Mouse (Mus musculus): ENCODE results near the gene Pccb. TPM values are rescaled to one million over a fixed set of nuclear protein-coding genes. Genes with fewer than 3 reads are reported as not detected.

The Pccb gene
- polyA plus RNA-seq, 1 experiment from 2014 or later: 19.1 TPM

DNA sequence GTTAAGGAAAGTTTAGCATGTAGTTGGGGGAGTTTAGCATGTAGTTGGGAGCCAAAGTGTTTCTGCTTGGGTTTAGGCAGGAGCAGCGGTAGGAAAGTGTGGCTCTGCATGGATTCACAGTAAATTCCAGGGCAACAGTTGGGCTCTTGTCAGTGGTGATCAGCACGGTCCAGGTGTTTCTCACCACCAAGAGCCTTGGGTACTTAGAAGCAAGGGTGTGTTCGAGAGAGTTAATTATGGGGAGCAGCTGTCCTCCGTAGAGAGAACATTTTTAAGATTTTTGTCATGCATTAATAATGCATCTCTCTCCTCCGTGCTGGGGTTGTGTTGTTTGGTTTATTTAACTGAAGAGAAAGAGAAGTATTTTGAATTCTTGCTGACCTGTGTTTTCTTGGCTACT lies 3.9 kb upstream of the Pccb start:
- H3K27me3 ChIP-seq: no peaks in the 10 kb centered on the region
- H3K9ac ChIP-seq (replicated peaks): no peak overlapping the region
- ATAC-seq (ENCODE audit: low FRiP score, low read depth): no peak
- no peak overlapping the region for H3K27ac ChIP-seq (replicated peaks)
- H3K4me3 ChIP-seq: no peak overlapping the region
- peaks cover 7% of the 10 kb centered on the region; the same call in 1 of the 2 replicates for H3K4me1 ChIP-seq
- no peak overlapping the region for H3K4me2 ChIP-seq (replicated peaks)
- 84% methylated on average over 5 of the region's 5 CpGs for WGBS
- H3K9me3 ChIP-seq: no peaks in the 10 kb centered on the region
- no peaks in the 10 kb centered on the region for H3K36me3 ChIP-seq

DNA sequence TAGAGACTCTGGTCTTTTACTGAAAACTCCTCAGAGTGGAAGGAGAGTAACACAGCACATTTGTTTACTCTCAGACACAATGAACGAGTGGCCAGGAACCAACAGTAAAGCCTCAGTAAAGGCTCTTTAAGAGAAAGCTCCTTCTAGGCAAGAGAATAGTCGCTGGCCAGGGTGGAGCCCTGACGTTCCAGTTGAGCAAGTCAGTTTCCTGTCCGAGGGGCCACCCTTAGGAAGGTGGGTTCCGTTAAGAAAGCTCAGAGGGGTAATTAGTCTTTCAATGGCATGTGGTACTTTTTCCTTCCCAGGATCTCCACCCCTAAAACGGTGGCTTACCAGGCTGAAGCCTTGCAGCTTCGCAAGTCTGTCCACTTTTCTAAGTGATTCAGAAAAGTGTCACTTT lies 2.7 kb upstream of the Pccb start:
- H3K27me3 ChIP-seq: no peaks in the 10 kb centered on the region
- no peak overlapping the region for H3K9ac ChIP-seq (replicated peaks)
- ATAC-seq (ENCODE audit: low FRiP score, low read depth): no peak
- H3K36me3 ChIP-seq: no peaks in the 10 kb centered on the region
- peaks cover 9% of the 10 kb centered on the region; the same call in 1 of the 2 replicates for H3K4me1 ChIP-seq
- H3K9me3 ChIP-seq: no peaks in the 10 kb centered on the region
- H3K27ac ChIP-seq (replicated peaks): no peak overlapping the region
- WGBS: 52% methylated on average over 7 of the region's 7 CpGs
- no peak overlapping the region for H3K4me3 ChIP-seq
- no peak overlapping the region for H3K4me2 ChIP-seq (replicated peaks)

DNA sequence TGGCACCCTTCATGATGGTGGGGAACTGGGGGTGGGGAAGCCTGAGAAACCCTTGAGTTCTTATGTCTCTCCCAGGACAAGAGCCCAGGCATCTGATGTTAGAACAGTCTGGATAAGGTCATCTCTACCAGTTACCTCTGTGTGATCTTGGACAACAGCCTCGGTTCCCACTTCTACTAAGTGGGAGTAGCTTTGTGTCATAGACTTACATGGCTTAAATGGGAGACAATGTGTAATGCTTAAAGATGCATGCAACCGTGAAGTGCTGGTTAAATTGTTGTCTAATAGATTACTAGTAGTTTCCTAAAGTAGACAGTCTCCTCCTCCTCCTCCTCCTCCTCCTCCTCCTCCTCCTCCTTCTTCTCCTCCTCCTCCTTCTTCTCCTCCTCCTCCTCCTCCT lies 2.2 kb upstream of the Pccb start:
- H3K9ac ChIP-seq (replicated peaks): no peak overlapping the region
- ATAC-seq (ENCODE audit: low FRiP score, low read depth): no peak
- WGBS: 87% methylated on average over 2 of the region's 2 CpGs
- peaks cover 9% of the 10 kb centered on the region; the same call in 1 of the 2 replicates for H3K4me1 ChIP-seq
- no peak overlapping the region for H3K4me3 ChIP-seq
- H3K27ac ChIP-seq (replicated peaks): no peak overlapping the region
- H3K27me3 ChIP-seq: no peaks in the 10 kb centered on the region
- no peaks in the 10 kb centered on the region for H3K9me3 ChIP-seq
- H3K4me2 ChIP-seq (replicated peaks): no peak overlapping the region
- no peaks in the 10 kb centered on the region for H3K36me3 ChIP-seq

DNA sequence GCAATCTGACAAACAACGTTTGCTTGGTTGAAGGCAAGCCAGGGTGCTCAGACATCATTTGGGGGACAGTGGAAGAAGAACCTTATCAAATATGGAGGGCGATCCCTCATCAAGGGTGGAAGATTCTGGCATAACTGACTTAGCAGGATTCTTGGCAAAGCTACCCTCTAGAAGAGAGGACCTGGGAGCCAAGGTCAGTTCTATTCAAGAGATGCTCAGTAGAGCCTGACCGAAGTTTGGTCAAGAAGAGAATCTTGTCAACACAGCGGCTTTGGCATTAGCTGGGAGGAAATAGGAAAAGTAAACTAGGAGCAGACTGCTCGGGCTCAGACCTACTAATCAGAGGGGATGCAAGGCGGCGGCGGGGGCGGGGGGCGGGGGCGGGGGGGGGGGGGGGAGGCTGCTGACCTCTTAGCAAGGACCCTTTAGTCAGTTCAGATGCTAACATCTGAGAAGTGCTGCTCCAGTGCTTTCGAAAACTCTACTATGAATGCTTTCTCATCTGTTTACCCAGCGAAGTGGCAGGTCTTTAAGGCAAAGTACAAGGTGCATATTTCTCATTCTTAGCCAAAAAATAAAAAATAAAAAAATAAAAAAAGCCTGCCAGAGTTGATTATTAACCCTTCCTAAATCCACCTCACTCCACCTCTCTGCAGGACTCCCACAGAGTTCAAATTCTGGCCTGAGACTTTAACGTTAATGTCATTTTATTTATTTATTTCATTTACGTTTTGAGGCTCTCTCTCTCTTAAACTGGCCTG lies 1.3 kb upstream of the Pccb start:
- no peak overlapping the region for H3K4me3 ChIP-seq
- H3K27ac ChIP-seq (replicated peaks): no peak overlapping the region
- H3K9ac ChIP-seq (replicated peaks): no peak overlapping the region
- 85% methylated on average over 12 of the region's 15 CpGs for WGBS
- no peak overlapping the region for H3K4me2 ChIP-seq (replicated peaks)
- ATAC-seq (ENCODE audit: low FRiP score, low read depth): no peak
- peaks cover 9% of the 10 kb centered on the region; the same call in 1 of the 2 replicates for H3K4me1 ChIP-seq
- no peaks in the 10 kb centered on the region for H3K36me3 ChIP-seq
- H3K27me3 ChIP-seq: no peaks in the 10 kb centered on the region
- H3K9me3 ChIP-seq: no peaks in the 10 kb centered on the region

DNA sequence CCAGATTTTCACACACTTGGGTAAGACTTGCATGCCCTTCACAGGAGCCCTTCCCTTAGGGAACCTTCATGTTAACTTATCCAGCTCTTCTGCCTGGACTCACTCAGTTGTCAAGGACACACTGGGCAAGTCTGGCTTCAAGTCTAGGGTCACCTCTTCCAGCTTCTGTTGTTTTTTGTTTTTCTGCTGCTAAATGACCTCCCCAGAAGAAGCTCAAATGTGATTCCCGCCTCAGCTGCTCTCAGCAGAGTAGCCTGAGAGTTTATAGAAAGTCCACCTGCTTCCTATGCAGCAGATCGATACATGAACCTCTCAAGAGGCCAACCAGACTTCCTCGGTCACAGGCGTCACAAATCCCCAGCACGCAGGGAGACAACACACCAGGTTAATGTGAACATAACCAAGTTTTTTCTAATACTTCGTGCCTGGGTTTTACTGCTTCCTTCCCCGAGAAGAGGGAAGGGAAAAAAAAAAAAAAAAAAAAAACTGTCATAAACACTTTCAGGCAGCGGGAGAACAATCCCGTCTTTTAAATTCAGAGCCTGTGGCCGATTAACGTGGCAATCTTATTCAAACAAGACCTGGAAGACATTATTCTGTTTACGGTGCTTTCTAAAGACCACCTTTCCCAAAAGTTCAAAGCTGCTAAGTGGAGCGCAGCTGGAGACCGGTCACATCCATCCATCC lies 794 bp downstream of the Pccb start:
- WGBS: 9% methylated on average over 14 of the region's 14 CpGs
- no peaks in the 10 kb centered on the region for H3K27me3 ChIP-seq
- peak overlapping the region; percentile 57 for H3K4me2 ChIP-seq (replicated peaks)
- peak overlapping the region; percentile 67 for H3K4me3 ChIP-seq
- ATAC-seq (ENCODE audit: low FRiP score, low read depth): no peak
- H3K9ac ChIP-seq (replicated peaks): peak overlapping the region; percentile 69
- peak overlapping the region; percentile 96 for H3K27ac ChIP-seq (replicated peaks)
- no peaks in the 10 kb centered on the region for H3K9me3 ChIP-seq
- peaks cover 5% of the 10 kb centered on the region; the same call in 1 of the 2 replicates for H3K36me3 ChIP-seq
- H3K4me1 ChIP-seq: peaks cover 9% of the 10 kb centered on the region; the same call in 1 of the 2 replicates

DNA sequence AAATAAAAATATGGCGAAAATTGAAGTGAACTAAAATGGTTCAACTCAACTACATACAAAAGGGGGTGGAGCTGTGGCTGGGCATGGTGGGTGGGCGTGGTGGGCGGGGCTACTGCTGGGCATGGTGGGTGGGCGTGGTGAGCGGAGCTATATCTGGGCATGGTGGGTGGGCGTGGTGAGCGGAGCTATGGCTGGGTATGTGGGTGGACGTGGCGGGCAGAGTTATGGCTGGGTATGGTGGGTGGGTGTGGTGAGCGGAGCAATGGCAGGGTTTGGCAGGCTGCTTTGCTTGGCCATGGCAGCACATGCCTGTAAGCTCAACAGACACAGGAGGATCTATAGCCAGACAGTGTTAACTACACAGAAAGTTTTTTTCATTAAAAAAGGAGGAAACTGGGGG lies 15.9 kb downstream of the Pccb start:
- Histone ChIP-seq H3K9me3 (0 out of 2 replicates have a peak, but pooled peaks cover 3% of the 10 kb centered on the region), H3K27me3 (no peaks in the 10 kb centered on the region), H3K36me3 (peaks cover 32% of the 10 kb centered on the region), H3K4me1 (no peaks in the 10 kb centered on the region), H3K9ac (replicated peaks) (no peak overlapping the region), H3K27ac (replicated peaks) (no peak overlapping the region), H3K4me2 (replicated peaks) (no peak overlapping the region), H3K4me3 (no peak overlapping the region)
- WGBS: 95% methylated on average over 8 of the region's 10 CpGs
- ATAC-seq (ENCODE audit: low FRiP score, low read depth): no peak

DNA sequence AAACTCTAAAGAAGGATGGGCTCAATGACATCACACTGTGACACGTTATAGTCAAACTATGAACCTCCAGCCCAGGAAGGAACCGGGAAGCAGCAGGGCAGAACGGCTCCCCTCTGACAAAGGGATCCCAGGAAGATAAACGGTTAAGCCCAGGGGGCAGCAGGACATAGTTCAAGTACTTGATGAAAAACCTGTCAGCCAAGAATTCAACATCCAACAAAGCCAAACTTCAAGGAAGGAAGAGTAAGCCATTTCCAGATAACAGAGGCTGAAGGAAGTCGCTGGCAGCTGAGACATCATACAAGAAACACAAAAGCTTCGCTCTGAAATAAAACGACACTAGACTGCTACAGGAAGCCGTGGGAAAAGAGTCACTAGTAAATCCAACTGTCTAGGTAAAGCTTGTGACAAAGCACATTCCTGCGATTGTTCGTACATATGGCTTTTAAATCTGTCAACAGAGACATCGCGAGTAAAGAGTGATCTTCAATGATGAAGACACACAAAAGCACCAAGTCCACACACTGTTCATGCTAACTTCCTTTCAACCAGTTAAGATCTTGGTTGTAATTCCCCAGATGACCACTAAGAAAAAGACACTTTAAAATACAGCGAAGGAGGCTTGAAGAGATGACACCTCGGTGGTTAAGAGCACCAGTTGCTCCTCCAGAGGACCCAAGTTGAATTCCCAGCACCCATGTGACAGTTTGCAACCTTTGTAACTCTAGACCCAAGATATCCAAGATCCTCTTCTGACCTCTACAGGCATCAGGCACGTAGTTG lies 16.8 kb downstream of the Pccb start:
- ATAC-seq (ENCODE audit: low FRiP score, low read depth): no peak
- H3K4me1 ChIP-seq: no peaks in the 10 kb centered on the region
- H3K9me3 ChIP-seq: no peaks in the 10 kb centered on the region
- WGBS: 86% methylated on average over 15 of the region's 15 CpGs
- no peak overlapping the region for H3K4me3 ChIP-seq
- H3K27ac ChIP-seq (replicated peaks): no peak overlapping the region
- H3K36me3 ChIP-seq: peaks cover 24% of the 10 kb centered on the region
- no peak overlapping the region for H3K4me2 ChIP-seq (replicated peaks)
- H3K9ac ChIP-seq (replicated peaks): no peak overlapping the region
- no peaks in the 10 kb centered on the region for H3K27me3 ChIP-seq

DNA sequence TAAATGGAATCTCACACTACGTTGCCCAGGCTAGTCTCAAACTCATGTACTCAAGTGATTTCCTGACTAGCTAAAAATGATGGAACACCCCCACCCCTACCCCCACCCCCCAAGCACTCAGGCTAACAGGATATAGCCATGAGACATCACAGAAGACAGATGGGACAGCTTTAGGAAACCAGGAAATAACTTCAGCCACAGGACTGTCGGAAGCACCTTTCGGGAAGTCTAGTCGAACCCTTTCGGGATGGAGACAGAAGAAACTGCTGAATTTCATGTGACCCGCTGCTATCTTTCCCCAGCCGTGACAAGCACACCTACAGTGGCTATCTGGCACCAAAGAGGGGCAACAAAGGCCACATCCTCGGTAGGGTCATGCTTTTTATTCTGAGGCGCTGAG lies 19.4 kb downstream of the Pccb start:
- peaks cover 16% of the 10 kb centered on the region for H3K36me3 ChIP-seq
- no peaks in the 10 kb centered on the region for H3K27me3 ChIP-seq
- ATAC-seq (ENCODE audit: low FRiP score, low read depth): no peak
- no peak overlapping the region for H3K9ac ChIP-seq (replicated peaks)
- no peaks in the 10 kb centered on the region for H3K9me3 ChIP-seq
- H3K27ac ChIP-seq (replicated peaks): no peak overlapping the region
- H3K4me1 ChIP-seq: no peaks in the 10 kb centered on the region
- H3K4me2 ChIP-seq (replicated peaks): no peak overlapping the region
- 91% methylated on average over 9 of the region's 9 CpGs for WGBS
- no peak overlapping the region for H3K4me3 ChIP-seq

DNA sequence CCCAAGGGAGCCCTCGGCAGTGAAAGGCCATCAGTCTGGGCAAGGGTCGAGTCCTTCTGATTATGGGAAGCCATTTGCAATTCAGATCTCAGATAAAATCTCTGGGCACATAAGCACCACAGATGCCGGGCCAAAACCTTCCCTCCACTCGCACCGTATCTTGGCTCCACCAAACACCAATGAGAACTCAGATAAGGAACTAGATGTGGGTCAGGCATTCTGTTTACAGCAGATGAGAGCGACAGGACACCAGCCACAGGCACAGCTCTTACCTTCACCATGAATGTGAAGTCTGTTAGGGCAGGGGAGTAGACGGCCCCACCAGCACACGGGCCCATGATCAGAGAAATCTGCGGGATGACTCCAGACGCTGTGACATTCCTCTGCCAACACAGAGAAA lies 22.3 kb downstream of the Pccb start:
- H3K27me3 ChIP-seq: no peaks in the 10 kb centered on the region
- no peak overlapping the region for H3K27ac ChIP-seq (replicated peaks)
- no peaks in the 10 kb centered on the region for H3K9me3 ChIP-seq
- no peak overlapping the region for H3K4me3 ChIP-seq
- ATAC-seq (ENCODE audit: low FRiP score, low read depth): no peak
- H3K36me3 ChIP-seq: peaks cover 10% of the 10 kb centered on the region
- no peak overlapping the region for H3K9ac ChIP-seq (replicated peaks)
- 73% methylated on average over 10 of the region's 10 CpGs for WGBS
- H3K4me1 ChIP-seq: no peaks in the 10 kb centered on the region
- H3K4me2 ChIP-seq (replicated peaks): no peak overlapping the region

DNA sequence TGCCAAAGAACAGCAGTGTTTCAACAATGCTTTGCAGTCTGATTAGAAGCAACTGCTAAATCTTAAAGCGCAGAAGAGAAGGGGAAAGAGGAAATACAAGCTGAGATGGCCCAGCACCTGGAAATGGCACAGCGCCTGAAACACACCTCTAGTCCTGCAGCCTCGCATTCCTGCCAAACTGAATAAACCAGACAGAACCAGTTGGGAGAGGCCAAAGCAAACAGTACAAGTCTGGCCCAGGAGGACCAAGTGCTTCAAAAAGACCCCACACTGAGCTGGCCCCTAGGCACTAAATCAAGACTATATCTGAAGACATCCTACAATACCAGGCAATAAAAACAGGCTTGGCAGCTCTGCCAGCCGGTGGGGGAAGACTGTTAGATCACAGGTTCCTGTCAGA lies 28.8 kb downstream of the Pccb start:
- Histone ChIP-seq H3K36me3 (no peaks in the 10 kb centered on the region; the same call in 1 of the 2 replicates), H3K4me2 (replicated peaks) (no peak overlapping the region), H3K9ac (replicated peaks) (no peak overlapping the region), H3K27ac (replicated peaks) (no peak overlapping the region), H3K9me3 (peaks cover 4% of the 10 kb centered on the region; the same call in 1 of the 2 replicates), H3K4me3 (no peak overlapping the region), H3K4me1 (no peaks in the 10 kb centered on the region), H3K27me3 (no peaks in the 10 kb centered on the region)
- WGBS: 84% methylated on average over 4 of the region's 4 CpGs
- ATAC-seq (ENCODE audit: low FRiP score, low read depth): no peak

DNA sequence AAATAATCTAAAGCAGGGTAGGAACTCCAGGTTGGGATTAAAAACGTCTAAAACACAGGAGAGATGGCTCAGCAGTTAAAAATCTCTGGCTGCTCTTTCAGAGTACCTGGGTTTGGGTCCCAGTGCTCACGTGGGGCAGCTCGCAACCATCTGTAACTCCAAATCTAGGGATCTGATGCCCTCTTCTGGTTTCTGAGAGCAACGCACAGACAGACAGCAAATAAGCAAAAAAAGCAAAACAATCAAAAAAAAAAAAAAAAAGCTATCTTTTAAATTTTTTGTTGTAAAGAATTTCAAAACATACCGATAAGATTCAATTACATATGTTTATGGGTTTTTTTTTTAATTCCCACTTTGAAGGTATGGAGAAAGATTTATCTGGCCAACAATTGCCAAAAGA lies 31.4 kb downstream of the Pccb start:
- Histone ChIP-seq H3K27ac (replicated peaks) (no peak overlapping the region), H3K36me3 (peaks cover 4% of the 10 kb centered on the region; the same call in 1 of the 2 replicates), H3K27me3 (no peaks in the 10 kb centered on the region), H3K4me2 (replicated peaks) (no peak overlapping the region), H3K9ac (replicated peaks) (no peak overlapping the region), H3K4me3 (no peak overlapping the region), H3K9me3 (peaks cover 4% of the 10 kb centered on the region; the same call in 1 of the 2 replicates), H3K4me1 (no peaks in the 10 kb centered on the region)
- ATAC-seq (ENCODE audit: low FRiP score, low read depth): no peak
- WGBS: 86% methylated on average over 5 of the region's 5 CpGs

DNA sequence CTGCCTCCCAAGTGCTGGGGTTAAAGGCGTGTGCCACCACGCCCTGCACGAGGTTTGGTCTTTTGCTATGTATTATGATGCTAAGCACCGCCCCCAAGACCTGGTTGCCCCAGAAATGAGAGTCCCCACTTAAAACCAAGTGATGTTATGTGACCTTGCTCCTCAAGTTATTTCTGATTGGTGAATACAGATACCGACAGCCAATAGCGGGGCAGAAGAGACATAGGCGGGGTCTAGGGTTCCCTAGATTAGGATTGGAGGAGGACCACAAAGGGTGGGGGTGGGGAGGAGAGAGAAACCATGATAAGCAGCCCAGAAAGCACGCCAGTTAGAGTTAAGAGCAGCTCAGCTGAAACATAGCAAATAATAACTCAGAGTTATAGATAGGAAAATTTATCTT lies 31.9 kb downstream of the Pccb start:
- H3K27me3 ChIP-seq: no peaks in the 10 kb centered on the region
- no peak for ATAC-seq (ENCODE audit: low FRiP score, low read depth)
- no peak overlapping the region for H3K27ac ChIP-seq (replicated peaks)
- H3K4me2 ChIP-seq (replicated peaks): no peak overlapping the region
- H3K36me3 ChIP-seq: peaks cover 4% of the 10 kb centered on the region; the same call in 1 of the 2 replicates
- H3K9ac ChIP-seq (replicated peaks): no peak overlapping the region
- H3K9me3 ChIP-seq: peaks cover 4% of the 10 kb centered on the region; the same call in 1 of the 2 replicates
- no peak overlapping the region for H3K4me3 ChIP-seq
- WGBS: 92% methylated on average over 8 of the region's 8 CpGs
- no peaks in the 10 kb centered on the region for H3K4me1 ChIP-seq
